Mouse (Mus musculus): ENCODE data around the gene Dync1i1.

Gene Dync1i1

DNA sequence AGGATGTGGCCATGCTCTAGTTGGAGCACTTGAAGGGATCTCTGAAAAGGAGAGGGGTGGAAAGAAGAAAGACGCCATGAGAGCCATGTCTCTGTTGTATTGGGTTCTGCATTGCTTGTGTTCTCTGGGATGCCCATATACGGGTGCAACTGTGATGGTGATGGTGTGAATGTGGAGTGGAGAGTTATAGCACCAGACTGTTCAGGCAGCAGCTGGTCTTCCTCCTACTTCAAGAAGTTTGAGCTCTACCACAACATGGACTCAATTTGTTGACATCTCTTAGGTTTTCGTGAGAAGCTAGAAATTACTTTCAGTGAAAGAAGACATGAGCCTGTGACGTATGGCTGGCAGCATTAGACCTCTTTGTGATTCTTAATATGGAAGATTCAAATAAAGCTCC is 44.8 kb downstream of the Dync1i1 start:
- in situ Hi-C loops (cut with MboI): no loop called here

DNA sequence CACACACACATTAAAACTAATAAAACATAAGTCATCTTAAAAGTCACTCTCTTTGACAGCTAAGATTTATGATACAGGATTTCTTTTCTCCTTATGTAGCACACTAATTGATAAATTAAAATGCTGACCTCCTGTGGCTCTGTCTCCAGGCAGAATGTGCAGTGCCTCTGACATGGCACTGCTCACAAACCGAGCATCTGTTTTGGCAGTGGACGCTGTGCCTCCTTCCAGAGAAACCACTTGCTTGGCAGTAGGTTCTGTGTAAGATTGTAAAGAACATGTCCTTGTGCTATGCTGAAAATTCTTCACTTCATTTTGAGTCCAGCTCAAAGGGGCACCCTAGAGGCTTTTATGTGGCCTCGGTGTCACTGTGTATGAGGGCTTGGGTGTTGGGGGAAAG is 50.0 kb downstream of the Dync1i1 start:
- in situ Hi-C loops (cut with MboI): no loop called here

- in situ Hi-C loops (cut with MboI): no loop called here
These were observed 56.3 kb downstream of the Dync1i1 start for GRCm38 (mm10) chr6:5781752-5782151.

DNA sequence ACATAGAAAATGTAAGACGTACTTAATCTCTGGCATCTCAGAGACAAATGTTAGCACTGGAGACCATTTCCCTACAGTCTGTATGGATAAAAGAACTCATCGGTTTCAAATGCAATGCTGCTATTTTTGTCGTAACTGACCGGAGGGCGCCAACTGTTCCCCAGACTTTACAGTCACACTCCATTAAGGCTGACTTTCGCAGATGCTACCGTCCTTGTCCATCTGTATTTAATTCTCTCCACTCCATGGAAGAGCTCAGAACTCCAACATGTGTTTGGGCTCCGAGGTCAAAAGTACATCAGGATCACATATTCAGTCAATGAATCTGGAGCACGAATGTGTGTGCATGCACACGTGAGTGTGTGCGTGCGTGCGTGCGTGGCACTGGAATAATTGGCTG is 58.4 kb downstream of the Dync1i1 start:
- in situ Hi-C loops (cut with MboI): no loop called here

- in situ Hi-C loops (cut with MboI): no loop called here
These were observed 65.2 kb downstream of the Dync1i1 start for GRCm38 (mm10) chr6:5790607-5791006.

- in situ Hi-C loops (cut with MboI): no loop called here
These were observed 68.8 kb downstream of the Dync1i1 start for GRCm38 (mm10) chr6:5794106-5794753.

- in situ Hi-C loops (cut with MboI): no loop called here
These were observed 69.9 kb downstream of the Dync1i1 start for GRCm38 (mm10) chr6:5795314-5795713.

- in situ Hi-C loops (cut with MboI): no loop called here
These were observed 76.8 kb downstream of the Dync1i1 start for GRCm38 (mm10) chr6:5802124-5802839.

DNA sequence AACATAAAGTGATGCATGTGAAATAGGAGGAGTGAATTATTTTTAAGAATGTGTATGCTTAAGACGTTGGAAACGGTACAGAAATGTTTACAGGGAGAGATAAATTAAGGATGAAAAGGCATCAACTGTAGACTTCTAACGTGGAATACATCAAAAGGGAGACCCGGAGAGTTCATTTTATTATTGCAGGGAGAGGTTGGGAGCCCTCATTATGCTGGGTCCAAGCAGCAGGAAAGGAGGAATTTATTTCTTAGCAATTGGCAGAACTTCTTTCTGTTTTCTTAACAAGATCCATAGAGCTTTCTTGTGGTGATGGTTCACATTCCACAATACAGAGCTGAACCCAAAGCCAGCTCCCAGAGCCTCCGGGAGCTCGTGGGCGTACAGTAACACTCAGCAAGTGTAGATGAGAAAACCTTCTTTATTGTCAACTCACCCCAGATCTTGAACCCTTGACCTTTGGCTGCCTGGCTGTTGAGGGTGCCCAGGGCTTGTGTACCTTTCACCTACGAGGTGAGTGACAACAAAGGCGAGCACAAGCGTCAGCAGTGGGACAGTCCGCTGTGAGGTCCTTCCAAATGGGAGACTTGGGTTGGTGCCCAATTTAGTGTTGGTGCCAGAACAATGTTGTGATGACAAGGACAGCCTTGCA is 77.5 kb downstream of the Dync1i1 start:
- in situ Hi-C loops (cut with MboI): no loop called here

- in situ Hi-C loops (cut with MboI): no loop called here
These were observed 82.6 kb downstream of the Dync1i1 start for GRCm38 (mm10) chr6:5808008-5808421.

DNA sequence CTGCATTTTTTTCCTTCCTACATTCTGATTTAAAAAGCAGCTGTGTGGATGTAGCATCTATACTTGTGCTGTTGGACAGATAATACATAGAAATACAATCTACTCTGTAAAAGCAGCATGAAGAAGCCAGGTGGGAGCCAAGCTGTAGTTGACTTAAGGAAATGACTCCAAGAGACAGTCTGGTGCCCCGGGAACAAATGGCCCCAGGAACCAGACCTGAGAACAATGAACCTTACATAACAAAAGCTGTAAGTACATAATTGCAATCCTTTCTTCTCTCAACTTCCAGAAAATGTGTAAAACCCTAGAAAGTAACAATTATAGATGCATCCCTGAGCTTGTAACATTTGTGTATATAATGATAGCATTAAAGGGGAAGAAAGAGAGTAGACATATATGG is 86.6 kb downstream of the Dync1i1 start:
- in situ Hi-C loops (cut with MboI): no loop called here

DNA sequence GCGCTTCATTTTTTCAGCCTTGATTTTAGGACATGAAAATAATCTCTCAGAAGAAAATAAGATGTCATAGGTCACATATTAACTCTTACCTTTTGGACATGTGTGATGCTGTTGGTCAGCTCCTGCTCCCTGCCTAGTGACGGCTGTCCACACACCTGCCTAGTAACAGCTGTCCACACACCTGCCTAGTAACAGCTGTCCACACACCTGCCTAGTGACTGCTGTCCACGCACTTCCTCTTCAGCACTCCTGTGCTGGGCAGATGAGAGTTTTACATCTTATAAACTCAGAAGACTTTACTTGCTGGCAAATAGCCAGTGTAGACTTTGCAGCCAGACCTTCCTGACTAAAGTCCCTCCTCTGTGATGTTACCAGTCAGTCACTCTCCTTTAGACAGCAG is 94.2 kb downstream of the Dync1i1 start:
- in situ Hi-C loops (cut with MboI): no loop called here

DNA sequence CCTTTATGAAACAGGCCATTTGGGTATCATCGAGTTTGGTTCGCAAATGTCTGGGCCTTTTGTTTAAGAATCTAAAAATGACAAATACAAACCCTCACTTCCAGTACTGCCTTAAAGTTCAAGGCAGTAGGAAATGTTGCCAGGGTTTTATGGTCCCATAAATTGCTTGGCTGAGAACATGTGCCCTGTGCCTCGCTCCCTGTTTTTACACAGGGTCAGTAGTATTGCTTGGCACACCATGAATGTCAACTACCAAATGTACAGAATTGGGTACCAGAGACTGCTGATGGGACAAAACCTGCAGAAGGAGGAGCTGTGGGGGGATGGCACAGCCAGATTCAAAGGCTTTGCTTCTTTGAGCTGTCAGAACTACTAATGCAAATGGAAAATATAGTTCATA is 100.0 kb downstream of the Dync1i1 start:
- in situ Hi-C loops (cut with MboI): no loop called here

DNA sequence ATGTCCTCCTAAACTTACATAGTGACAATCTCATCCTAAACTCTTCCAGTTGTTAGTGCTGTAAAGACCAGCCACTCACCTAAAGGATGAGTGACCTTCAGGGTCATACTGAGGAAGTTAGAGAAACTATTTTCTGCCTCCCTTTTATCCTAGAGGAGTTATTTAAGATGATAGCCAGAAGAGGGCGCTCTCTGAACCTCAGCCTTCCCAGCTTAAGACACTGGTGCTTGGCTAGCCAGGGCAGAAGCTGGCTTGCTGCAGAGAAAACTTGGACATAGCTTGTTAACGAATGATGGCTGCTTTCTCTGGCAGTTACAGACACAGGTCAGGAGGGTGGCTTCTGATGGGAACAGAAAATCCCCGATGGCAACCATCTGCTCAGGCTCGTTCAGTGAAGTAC is 101.6 kb downstream of the Dync1i1 start:
- in situ Hi-C loops (cut with MboI): no loop called here

DNA sequence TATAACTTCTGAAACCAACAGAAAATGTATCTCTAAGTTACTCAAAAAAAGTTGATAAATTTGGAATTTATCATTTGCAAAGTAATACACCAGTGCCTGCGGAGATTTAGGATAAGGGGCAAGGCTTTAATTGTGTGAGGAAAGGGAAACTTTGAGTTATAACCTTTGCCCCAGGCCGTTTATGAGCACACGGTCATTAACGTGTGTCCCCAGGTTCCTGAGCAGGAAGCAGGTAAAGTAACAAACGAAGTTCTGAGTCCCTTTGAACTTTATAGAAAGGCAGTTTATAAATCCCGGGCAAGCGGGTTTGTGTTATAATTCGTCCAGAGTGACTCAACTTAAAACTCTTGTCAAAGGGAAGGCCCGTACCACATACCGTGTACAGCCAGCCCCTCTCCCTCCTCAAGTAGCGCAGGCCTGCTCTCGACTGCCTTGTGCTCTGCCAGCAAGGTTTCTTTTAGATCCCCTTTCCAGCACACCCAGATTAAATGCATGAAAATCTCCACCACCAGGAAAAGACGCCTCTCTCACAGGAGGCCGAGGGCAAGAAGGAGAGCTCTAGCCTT is 103.1 kb downstream of the Dync1i1 start:
- in situ Hi-C loops (cut with MboI): no loop called here

- in situ Hi-C loops (cut with MboI): no loop called here
These were observed 103.7 kb downstream of the Dync1i1 start for GRCm38 (mm10) chr6:5829148-5829547.

- in situ Hi-C loops (cut with MboI): no loop called here
These were observed 105.3 kb downstream of the Dync1i1 start for GRCm38 (mm10) chr6:5830717-5831116.

DNA sequence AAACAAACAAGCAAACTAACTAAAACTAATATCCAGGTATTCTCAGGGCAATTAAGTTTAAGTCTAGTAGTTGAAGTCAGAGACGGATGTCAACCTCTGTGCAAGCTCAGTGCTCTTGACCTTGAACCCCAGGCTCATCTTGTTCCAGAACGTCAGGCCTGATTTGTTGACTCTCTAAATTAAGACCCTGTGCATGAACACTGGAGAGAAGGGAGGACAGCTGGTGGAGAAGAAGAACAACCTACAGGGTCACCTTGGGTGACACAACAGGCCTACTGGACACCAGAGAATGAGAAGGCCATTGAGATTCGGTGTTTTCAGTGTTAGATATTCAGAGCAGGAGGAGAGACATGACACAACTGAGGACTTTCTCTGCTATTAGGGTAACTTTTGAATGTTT is 105.8 kb downstream of the Dync1i1 start:
- in situ Hi-C loops (cut with MboI): no loop called here

DNA sequence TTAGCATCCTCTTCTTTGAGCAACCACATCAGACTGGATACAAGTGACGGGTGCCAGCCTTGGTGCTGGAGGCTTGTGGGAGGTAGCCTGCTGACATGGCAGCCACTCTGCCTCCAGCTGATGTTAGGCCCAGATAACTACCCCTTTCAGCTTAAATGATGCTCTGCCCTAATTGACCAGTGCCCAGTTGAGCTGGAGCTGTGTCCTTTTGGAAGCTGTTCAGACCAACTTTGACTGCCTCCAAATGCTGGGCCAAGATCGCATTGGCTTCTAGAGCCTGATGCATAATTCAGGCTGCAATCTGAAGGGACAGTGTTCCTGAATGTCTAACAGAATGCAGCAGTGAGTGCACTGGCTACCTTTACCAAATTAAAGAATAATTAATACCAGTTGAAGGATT is 107.4 kb downstream of the Dync1i1 start:
- in situ Hi-C loops (cut with MboI): no loop called here

DNA sequence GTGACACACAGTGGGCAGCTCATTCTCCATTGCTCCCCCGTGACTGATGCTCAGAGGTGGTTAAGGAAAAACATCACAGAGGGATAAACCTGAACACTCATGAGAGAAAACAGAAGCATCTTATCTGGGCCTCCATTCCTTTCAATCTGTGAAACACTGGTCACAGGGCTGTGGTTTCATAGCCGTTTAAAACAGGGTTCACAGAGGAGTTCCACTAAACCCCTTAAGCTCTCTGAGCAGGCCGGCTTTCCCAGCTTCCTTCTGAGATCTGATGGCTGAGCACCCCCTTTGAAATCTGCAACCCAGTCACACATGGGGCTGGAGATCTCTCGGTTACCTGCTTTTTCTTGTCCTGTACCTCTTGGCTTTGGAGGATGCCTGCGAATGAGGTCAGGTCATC is 117.0 kb downstream of the Dync1i1 start:
- in situ Hi-C loops (cut with MboI): no loop called here

GRCm38 (mm10) chr6:5846154-5846553 is 120.7 kb downstream of the Dync1i1 start:
- in situ Hi-C loops (cut with MboI): no loop called here

- in situ Hi-C loops (cut with MboI): no loop called here
These were observed 128.8 kb downstream of the Dync1i1 start for GRCm38 (mm10) chr6:5854048-5854836.

Data from mature B cell (primary cell).